Mouse (Mus musculus) ES-E14 (cell line): ENCODE measurements at regions not wholly inside any gene's neighbourhood (a gene's known extent, or its start where the extent isn't known, plus 50 kb on each side); places are given as distances from the start of the nearest gene placed in this dataset.

ENCODE experiments used
- DNase-seq: peaks from one replicate; pipeline ENCODE4 v3.0.0-alpha.2; 2013; ENCODE audit warnings: low read depth, low spot score
- H3K27ac ChIP-seq: 2 replicates; pipeline ENCODE4 v1.5.1; 2012; ENCODE audit warnings: low read depth, mild to moderate bottlenecking, low read length, moderate library complexity, mixed read lengths; ENCODE audit not compliant: poor library complexity, insufficient read depth, severe bottlenecking
- H3K36me3 ChIP-seq: 2 replicates; pipeline ENCODE4 v1.6.1; 2012; ENCODE audit warnings: mild to moderate bottlenecking, low read length, moderate library complexity, mixed read lengths; ENCODE audit not compliant: control insufficient read depth, poor library complexity, insufficient read depth, severe bottlenecking
- H3K4me1 ChIP-seq, 2 experiments: fragments of 150-350 bp in 1 of 2; sonication (generic) in 1 of 2; 2 replicates each; pipeline ENCODE4 v1.6.1; 2012; ENCODE audit warnings: low read length in 2 of 2, mild to moderate bottlenecking in 1 of 2, mixed read lengths in 1 of 2; ENCODE audit not compliant: control insufficient read depth in 2 of 2, insufficient read depth in 2 of 2, poor library complexity in 1 of 2
- H3K4me3 ChIP-seq, 2 experiments: fragments of 150-350 bp in 1 of 2; sonication (generic) in 1 of 2; 2 replicates each; pipeline ENCODE4 v1.5.1; 2012; ENCODE audit warnings: low read length in 2 of 2, low read depth in 1 of 2, mild to moderate bottlenecking in 1 of 2, mixed read lengths in 1 of 2; ENCODE audit not compliant: insufficient read depth in 1 of 2, poor library complexity in 1 of 2, severe bottlenecking in 1 of 2
- H3K9ac ChIP-seq: 2 replicates; pipeline ENCODE4 v1.6.1; 2012; ENCODE audit warnings: low read depth, mild to moderate bottlenecking, low read length, mixed read lengths; ENCODE audit not compliant: poor library complexity, insufficient read depth, severe bottlenecking
- H3K9me3 ChIP-seq: fragments of 150-350 bp; sonication (generic); 2 replicates; pipeline ENCODE4 v1.6.1; 2012; ENCODE audit warnings: low read depth, mild to moderate bottlenecking, low read length; ENCODE audit not compliant: control insufficient read depth, insufficient read depth
- CHD2 ChIP-seq: IDR thresholded peaks from 2 replicates; pipeline ENCODE4 v1.6.1; 2014; ENCODE audit warnings: mild to moderate bottlenecking, low read depth, low read length, inconsistent platforms
- HCFC1 ChIP-seq: IDR thresholded peaks from 2 replicates; pipeline ENCODE4 v1.6.1; 2012; ENCODE audit warnings: low read length, inconsistent platforms, borderline replicate concordance; ENCODE audit not compliant: insufficient read depth
- MAFK ChIP-seq: IDR thresholded peaks from 2 replicates; pipeline ENCODE4 v1.6.1; 2014; ENCODE audit warnings: mild to moderate bottlenecking, low read depth, low read length, inconsistent platforms; ENCODE audit not compliant: insufficient read depth
- ZC3H11A ChIP-seq: IDR thresholded peaks from 2 replicates; pipeline ENCODE4 v1.6.1; 2012; ENCODE audit warnings: low read depth, mild to moderate bottlenecking, inconsistent platforms, low read length, borderline replicate concordance
- ZNF384 ChIP-seq: IDR thresholded peaks from 2 replicates; pipeline ENCODE4 v1.6.1; 2012; ENCODE audit warnings: low read depth, low read length, inconsistent platforms
- in situ Hi-C, 2 experiments: fragments of 600-800 bp; cut with MboI; formaldehyde crosslinking; loops; one replicate each; pipeline ENCODE4 v1.15.1; 2025; ENCODE audit warnings: low sequenced_read_pairs in 2 of 2, inconsistent platforms in 1 of 2; ENCODE audit not compliant: unreplicated experiment in 2 of 2

GRCm38 (mm10) chr4:55451026-55451425, 81.2 kb downstream of the Klf4 start:
- Histone ChIP-seq H3K9me3 (no peaks in the 10 kb centered on the region), H3K36me3 (no peaks in the 10 kb centered on the region), H3K27ac (no peak overlapping the region), H3K4me3 (no peak overlapping the region), H3K9ac (no peak overlapping the region), H3K4me1 (peaks cover 2 to 6% of the 10 kb centered on the region in 2 experiments; a peak in 2 of 4 replicates)
- TF ChIP-seq ZNF384 (no peak), CHD2 (no peak), HCFC1 (no peak), ZC3H11A (no peak; the same call in 1 of the 2 replicates), MAFK (no peak)
- in situ Hi-C loops: no loop called here
- no peak for DNase-seq

GRCm38 (mm10) chr4:55443489-55443888, 88.8 kb downstream of the Klf4 start:
- DNase-seq: no peak
- no peaks in the 10 kb centered on the region for H3K36me3 ChIP-seq
- no peak overlapping the region for H3K9ac ChIP-seq
- H3K27ac ChIP-seq: no peak overlapping the region
- TF ChIP-seq ZNF384 (no peak), ZC3H11A (no peak), CHD2 (no peak), HCFC1 (no peak), MAFK (no peak)
- in situ Hi-C loops: no loop called here
- peaks cover 0 to 5% of the 10 kb centered on the region in 2 experiments; a peak in 1 of 4 replicates for H3K4me1 ChIP-seq
- H3K4me3 ChIP-seq: no peak overlapping the region
- H3K9me3 ChIP-seq: no peaks in the 10 kb centered on the region

- no peak overlapping the region for H3K27ac ChIP-seq
- TF ChIP-seq ZNF384 (no peak), MAFK (no peak), ZC3H11A (no peak), HCFC1 (no peak), CHD2 (no peak)
- no peak overlapping the region for H3K9ac ChIP-seq
- H3K4me3 ChIP-seq: no peak overlapping the region
- H3K9me3 ChIP-seq: no peaks in the 10 kb centered on the region
- no peaks in the 10 kb centered on the region for H3K36me3 ChIP-seq
- in situ Hi-C loops: no loop called here
- DNase-seq: no peak
- peaks cover 0 to 4% of the 10 kb centered on the region in 2 experiments; a peak in 1 of 4 replicates for H3K4me1 ChIP-seq
Measured at GRCm38 (mm10) chr4:55442098-55442497, 90.2 kb downstream of the Klf4 start.
